Mouse (Mus musculus): Measurements from ENCODE around the gene Olfr464. TPM values are rescaled to one million over a fixed set of nuclear protein-coding genes. Genes with fewer than 3 reads are reported as not detected.

Olfr464 gene
- not detected for total RNA-seq (2023)

DNA sequence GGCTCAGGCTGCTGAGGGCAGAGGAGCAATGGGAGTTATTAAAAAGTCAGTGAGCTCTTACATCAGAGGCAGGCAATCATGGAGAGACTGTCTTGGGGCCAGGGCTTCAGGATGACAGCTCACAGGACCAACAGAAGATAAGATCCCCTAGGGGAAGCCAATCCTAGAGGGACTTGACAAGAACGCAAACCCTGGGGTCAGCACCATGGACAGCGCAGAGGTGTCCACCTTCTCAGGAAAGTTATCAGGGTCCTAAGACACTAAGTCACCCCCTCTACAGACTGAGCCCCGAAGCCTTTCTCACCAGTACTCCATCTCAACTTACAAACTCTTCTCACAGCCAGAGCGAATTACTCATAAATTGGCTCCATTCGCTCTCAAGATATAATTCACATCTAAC lies at the start of gene Olfr464:
Gene Olfr464 (minus strand): TSS at position 2 of the 400 bp plus-strand sequence.

GRCm38 (mm10) chr11:87897287-87897686 lies 23.5 kb downstream of the Olfr464 start, which contains the start of gene Olfr463:
Gene Olfr463, minus strand, starts transcription at chr11:87897387.

DNA sequence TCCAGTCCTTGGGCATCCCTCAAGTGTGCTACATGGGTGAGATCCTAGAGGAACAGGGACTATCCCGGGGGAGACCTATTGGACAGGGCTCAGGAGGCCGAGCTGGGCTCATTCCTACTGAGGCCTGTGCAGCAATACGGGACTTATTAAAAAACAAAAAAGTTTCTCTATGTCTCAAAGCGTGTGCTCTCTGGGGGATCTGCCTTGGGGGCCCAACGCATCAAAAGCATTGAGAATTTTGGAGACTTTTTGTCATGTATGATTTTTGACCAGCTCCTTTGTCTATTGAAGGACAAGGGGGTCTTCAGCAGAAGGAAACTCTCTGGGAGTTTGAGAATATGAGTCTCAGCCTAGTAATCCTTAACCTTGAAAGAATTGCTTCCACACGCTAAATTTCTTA lies 28.6 kb downstream of the Olfr464 start, which contains the start of gene Olfr462:
Gene Olfr462 (minus strand): TSS at position 101 of the 400 bp plus-strand sequence.

GRCm38 (mm10) chr11:87875436-87875835 lies 45.3 kb downstream of the Olfr464 start, which contains the start of gene Epx:
Gene Epx, minus strand, starts transcription at chr11:87875536.

Other genes with a start within 250 kb of the Olfr464 start
- gene Supt4a, start 183.4 kb downstream of the Olfr464 start, total RNA-seq (2023) = 155 TPM
- gene Tspoap1, start 160.4 kb downstream of the Olfr464 start, total RNA-seq (2023) = 3.8 TPM
- 0.67 TPM for gene Mpo, start 127.4 kb downstream of the Olfr464 start, total RNA-seq (2023)
- gene Lpo, start 92.7 kb downstream of the Olfr464 start, total RNA-seq (2023) = not detected
- gene Mks1, start 67.8 kb downstream of the Olfr464 start, total RNA-seq (2023) = 9.6 TPM
- not detected for gene Epx, start 45.4 kb downstream of the Olfr464 start, total RNA-seq (2023)
- gene Olfr462, start 28.7 kb downstream of the Olfr464 start, total RNA-seq (2023) = not detected
- gene Olfr463, start 23.6 kb downstream of the Olfr464 start, total RNA-seq (2023) = not detected
- 22.2 TPM for gene Dynll2, start 66.6 kb upstream of the Olfr464 start, total RNA-seq (2023)
- gene Srsf1, start 126.4 kb upstream of the Olfr464 start, total RNA-seq (2023) = 333 TPM
- gene Vezf1, start 147.3 kb upstream of the Olfr464 start, total RNA-seq (2023) = 54.0 TPM
- 6.5 TPM for gene Cuedc1, start 177.1 kb upstream of the Olfr464 start, total RNA-seq (2023)

All from CD4-positive naive resting alpha-beta T cell, adult 76 days (primary cell).